Comparison of ENCODE assay signal across 19 mouse cellular contexts in genomic region chr1:136909494-136910037, GRCm38 (mm10). TPM values are rescaled to one million over a fixed set of nuclear protein-coding genes. Genes with fewer than 3 reads are reported as not detected.
"Had no signal": no experiment of that assay in that cellular context is flagged by ENCODE, and none has a peak within 500 bp of the region (broad histone marks: within the 10 kb centered on the region; RNA-seq: fewer than 3 reads in every experiment).

No protein-coding gene starts in this region.

- H3K36me3 ChIP-seq: kidney, embryonic 15.5 days; lung, embryonic 15.5 days; midbrain, embryonic 12.5 days; midbrain, embryonic 15.5 days; neural tube, embryonic 12.5 days; neural tube, embryonic 15.5 days had no signal

- H3K4me3 ChIP-seq: kidney, embryonic 15.5 days; left cerebral cortex, adult 2 months; lung, embryonic 15.5 days; midbrain, embryonic 12.5 days; midbrain, embryonic 15.5 days; neural tube, embryonic 12.5 days; neural tube, embryonic 15.5 days had no signal

- H3K27ac ChIP-seq: kidney, embryonic 15.5 days; left cerebral cortex, adult 2 months; liver, embryonic 14.5 days; lung, embryonic 15.5 days; midbrain, embryonic 12.5 days; midbrain, embryonic 15.5 days; neural tube, embryonic 12.5 days; neural tube, embryonic 15.5 days had no signal

- H3K27me3 ChIP-seq: lung, embryonic 15.5 days; midbrain, embryonic 12.5 days; midbrain, embryonic 15.5 days; neural tube, embryonic 12.5 days; neural tube, embryonic 15.5 days had no signal

- H3K9ac ChIP-seq: kidney, embryonic 15.5 days; liver, embryonic 14.5 days; lung, embryonic 15.5 days; midbrain, embryonic 12.5 days; midbrain, embryonic 15.5 days; neural tube, embryonic 12.5 days; neural tube, embryonic 15.5 days had no signal

- H3K9me3 ChIP-seq: kidney, embryonic 15.5 days; lung, embryonic 15.5 days; midbrain, embryonic 12.5 days; midbrain, embryonic 15.5 days; neural tube, embryonic 12.5 days; neural tube, embryonic 15.5 days had no signal

- ATAC-seq: midbrain, embryonic 15.5 days had no signal

- H3K4me1 ChIP-seq: midbrain, embryonic 15.5 days; neural tube, embryonic 12.5 days; neural tube, embryonic 15.5 days had no signal

- H3K4me2 ChIP-seq: kidney, embryonic 15.5 days; lung, embryonic 15.5 days; midbrain, embryonic 12.5 days; midbrain, embryonic 15.5 days; neural tube, embryonic 12.5 days; neural tube, embryonic 15.5 days had no signal

- DNase-seq: kidney, postnatal 10 days; kidney, postnatal 36 days; layer of hippocampus, postnatal 36 days; lung, adult 18-20 months; lung, postnatal 10 days; lung, postnatal 4 days; thymus, adult 18-20 months; thymus, postnatal 36 days had no signal

RNA-seq across cellular contexts. Expression of gene Nr5a2, which starts 50.7 kb away (rescaled TPM):
- total RNA-seq: layer of hippocampus, adult 8-10 months; layer of hippocampus, postnatal 10 days; layer of hippocampus, postnatal 36 days; left cerebral cortex, adult 2 months; megakaryocyte progenitor cell, adult 5-6 weeks had no signal
